In genomic region chr17:22081031-22081631, GRCm38 (mm10) we compare ENCODE assay signal across 9 mouse cellular contexts.
DNase-seq lines count a peak whose midpoint lies in the region; ATAC-seq lines count a peak whose summit lies in the region.
"Had no signal": no experiment of that assay in that cellular context is flagged by ENCODE, and none has a peak within 500 bp of the region (broad histone marks: within the 10 kb centered on the region; RNA-seq: fewer than 3 reads in every experiment).

No protein-coding gene starts in this region.

- DNase-seq in T-cell, adult 2 months (ENCODE audit: low spot score): peak; percentile 34
- peak; percentile 73 to 75 for DNase-seq in cerebellum, postnatal 36 days
- DNase-seq in gastrocnemius, adult 18-20 months (ENCODE audit: low spot score): peak; percentile 18
- peak; percentile 61 for DNase-seq in hindbrain, embryonic 14.5 days (ENCODE audit: low spot score)
- DNase-seq in layer of hippocampus, postnatal 25 days (ENCODE audit: extremely low spot score in 1 of 2, low spot score in 1 of 2): peak; percentile 53 to 68
- DNase-seq in ovary, postnatal 10 days (ENCODE audit: low spot score): peak; percentile 27
- peak; percentile 32 for DNase-seq in thymus, postnatal 14 days

- peak; percentile 95 for ATAC-seq in hindbrain, embryonic 14.5 days (ENCODE audit: low FRiP score)
- ATAC-seq in lung, embryonic 16.5 days (ENCODE audit: low read depth): peak; percentile 87
- ATAC-seq: Patski had no signal

- H3K9ac ChIP-seq in hindbrain, embryonic 14.5 days: peak overlapping the region; percentile 94
- peak overlapping the region; percentile 66 for H3K9ac ChIP-seq in lung, embryonic 16.5 days (ENCODE audit: low read length)

- H3K4me2 ChIP-seq in hindbrain, embryonic 14.5 days (replicated peaks): peak overlapping the region; percentile 65
- peak overlapping the region; percentile 60 for H3K4me2 ChIP-seq in lung, embryonic 16.5 days (ENCODE audit: low read depth, low read length)

- peak overlapping the region; percentile 90 for H3K27ac ChIP-seq in hindbrain, embryonic 14.5 days
- no peak overlapping the region for H3K27ac ChIP-seq in lung, embryonic 16.5 days (ENCODE audit: low read length)

- H3K36me3 ChIP-seq in hindbrain, embryonic 14.5 days (replicated peaks; ENCODE audit: control insufficient read depth, insufficient read depth): no peaks in the 10 kb centered on the region
- H3K36me3 ChIP-seq in lung, embryonic 16.5 days (ENCODE audit: control insufficient read depth, insufficient read depth, low read length): no peaks in the 10 kb centered on the region

- 2% methylated on average over 57 of the region's 57 CpGs for WGBS in hindbrain, embryonic 14.5 days
- 6% methylated on average over 57 of the region's 57 CpGs for WGBS in lung, embryonic 16.5 days

- no peaks in the 10 kb centered on the region for H3K27me3 ChIP-seq in hindbrain, embryonic 14.5 days (ENCODE audit: control insufficient read depth, insufficient read depth, low read length)
- H3K27me3 ChIP-seq in lung, embryonic 16.5 days (ENCODE audit: control insufficient read depth, insufficient read depth, low read depth, low read length): no peaks in the 10 kb centered on the region
- H3K27me3 ChIP-seq: Patski had no signal

- H3K4me1 ChIP-seq in hindbrain, embryonic 14.5 days (replicated peaks; ENCODE audit: control insufficient read depth, insufficient read depth, low read length): no peaks in the 10 kb centered on the region
- no peaks in the 10 kb centered on the region for H3K4me1 ChIP-seq in lung, embryonic 16.5 days (replicated peaks; ENCODE audit: control insufficient read depth, insufficient read depth, low read length)

- peak overlapping the region; percentile 81 for H3K4me3 ChIP-seq in hindbrain, embryonic 14.5 days (replicated peaks; ENCODE audit: low read length)
- peak overlapping the region; percentile 49 for H3K4me3 ChIP-seq in lung, embryonic 16.5 days (ENCODE audit: low read length)

- H3K9me3 ChIP-seq in hindbrain, embryonic 14.5 days (ENCODE audit: control insufficient read depth, low read length): no peaks in the 10 kb centered on the region
- no peaks in the 10 kb centered on the region for H3K9me3 ChIP-seq in lung, embryonic 16.5 days (ENCODE audit: control insufficient read depth, low read length)

Comparison
In these comparisons a context has a peak if more than half of its experiments do, and no peak if none do; other contexts are left out.
1. DNase-seq: peak in every context shown above with its lines; median percentile 74 in cerebellum, postnatal 36 days; 61 in hindbrain, embryonic 14.5 days; 60 in layer of hippocampus, postnatal 25 days; 34 in T-cell, adult 2 months; 32 in thymus, postnatal 14 days; 27 in ovary, postnatal 10 days; 18 in gastrocnemius, adult 18-20 months.